Mouse (Mus musculus): ENCODE results near the gene Nadk2. TPM values are rescaled to one million over a fixed set of nuclear protein-coding genes. Genes with fewer than 3 reads are reported as not detected.

The Nadk2 gene
- polyA plus RNA-seq, 1 experiment from 2014 or later: 85.7 TPM

DNA sequence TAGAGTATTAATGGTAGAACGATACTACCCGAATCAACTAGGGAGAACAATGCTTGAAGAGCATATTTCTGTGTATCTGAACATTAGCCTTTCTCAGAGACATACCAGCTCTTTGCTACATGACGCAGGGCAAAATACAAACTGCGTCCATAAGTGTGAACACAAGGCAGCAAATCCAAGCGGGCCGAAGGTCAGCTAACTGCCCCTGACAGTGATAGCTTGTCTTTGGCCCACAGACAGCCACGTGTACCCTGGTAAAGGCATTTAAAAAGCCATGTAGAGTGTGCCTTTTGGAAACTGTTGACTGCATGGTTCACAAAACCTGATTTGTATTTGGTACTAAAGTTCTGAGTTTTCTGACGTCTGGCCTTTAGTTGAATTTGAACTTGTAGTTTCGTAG lies 11.7 kb downstream of the Nadk2 start:
- H3K27ac ChIP-seq (ENCODE audit: low read length): peak overlapping the region; percentile 58; the same call in 1 of the 2 replicates
- no peak overlapping the region for H3K4me2 ChIP-seq (ENCODE audit: low read depth, low read length)
- 80% methylated on average over 9 of the region's 9 CpGs for WGBS (ENCODE audit: insufficient replicate concordance)
- no peak for ATAC-seq (ENCODE audit: low read depth)
- no peaks in the 10 kb centered on the region for H3K9me3 ChIP-seq (replicated peaks; ENCODE audit: control insufficient read depth, low read length)
- H3K9ac ChIP-seq (ENCODE audit: low read depth, low read length): no peak overlapping the region
- H3K36me3 ChIP-seq (ENCODE audit: control insufficient read depth, insufficient read depth): peaks cover 28% of the 10 kb centered on the region
- H3K27me3 ChIP-seq (ENCODE audit: control insufficient read depth, insufficient read depth, low read depth, low read length): no peaks in the 10 kb centered on the region
- peaks cover 61% of the 10 kb centered on the region for H3K4me1 ChIP-seq (ENCODE audit: control insufficient read depth, low read depth, low read length)
- no peak overlapping the region for H3K4me3 ChIP-seq (ENCODE audit: low read depth, low read length)

DNA sequence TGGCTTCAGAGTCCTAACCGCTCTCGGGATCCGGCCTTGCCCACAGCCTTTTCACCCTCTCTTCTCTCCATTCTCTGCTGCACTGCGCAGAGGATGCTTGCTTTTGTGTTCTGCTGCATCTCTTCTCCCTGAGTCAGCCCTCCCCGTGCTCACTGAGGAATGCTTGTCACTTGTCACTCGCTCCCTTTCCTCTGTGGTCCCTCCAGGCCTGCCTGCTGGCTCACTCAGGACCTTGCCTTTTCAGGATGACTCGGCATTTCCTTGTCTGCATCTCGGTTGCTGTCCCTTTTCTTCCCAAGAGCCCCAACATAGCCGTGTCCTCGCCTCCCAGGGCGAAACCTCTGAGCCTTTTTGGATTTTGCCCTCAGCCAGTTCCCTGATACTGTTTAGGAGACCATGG lies 15.8 kb downstream of the Nadk2 start:
- Histone ChIP-seq H3K9ac (ENCODE audit: low read depth, low read length) (peak overlapping the region; percentile 42; the same call in 1 of the 2 replicates), H3K4me3 (ENCODE audit: low read depth, low read length) (no peak overlapping the region), H3K9me3 (replicated peaks; ENCODE audit: control insufficient read depth, low read length) (no peaks in the 10 kb centered on the region), H3K27ac (ENCODE audit: low read length) (peak overlapping the region; percentile 64), H3K4me1 (ENCODE audit: control insufficient read depth, low read depth, low read length) (peaks cover 32% of the 10 kb centered on the region), H3K36me3 (ENCODE audit: control insufficient read depth, insufficient read depth) (peaks cover 57% of the 10 kb centered on the region), H3K4me2 (ENCODE audit: low read depth, low read length) (no peak overlapping the region), H3K27me3 (ENCODE audit: control insufficient read depth, insufficient read depth, low read depth, low read length) (no peaks in the 10 kb centered on the region)
- peak; percentile 81 for ATAC-seq (ENCODE audit: low read depth)
- WGBS (ENCODE audit: insufficient replicate concordance): 55% methylated on average over 11 of the region's 11 CpGs

- Histone ChIP-seq H3K4me2 (ENCODE audit: low read depth, low read length) (no peak overlapping the region), H3K4me3 (ENCODE audit: low read depth, low read length) (no peak overlapping the region), H3K9ac (ENCODE audit: low read depth, low read length) (no peak overlapping the region), H3K4me1 (ENCODE audit: control insufficient read depth, low read depth, low read length) (peaks cover 29% of the 10 kb centered on the region), H3K27me3 (ENCODE audit: control insufficient read depth, insufficient read depth, low read depth, low read length) (no peaks in the 10 kb centered on the region), H3K9me3 (replicated peaks; ENCODE audit: control insufficient read depth, low read length) (no peaks in the 10 kb centered on the region), H3K27ac (ENCODE audit: low read length) (peak overlapping the region; percentile 64), H3K36me3 (ENCODE audit: control insufficient read depth, insufficient read depth) (peaks cover 58% of the 10 kb centered on the region)
- WGBS (ENCODE audit: insufficient replicate concordance): 81% methylated on average over 5 of the region's 5 CpGs
- no peak for ATAC-seq (ENCODE audit: low read depth)
Measured at GRCm38 (mm10) chr15:9087421-9087820, 16.4 kb downstream of the Nadk2 start.

GRCm38 (mm10) chr15:9087895-9088682 lies 17.0 kb downstream of the Nadk2 start:
- WGBS (ENCODE audit: insufficient replicate concordance): 85% methylated on average over 17 of the region's 17 CpGs
- Histone ChIP-seq H3K4me1 (ENCODE audit: control insufficient read depth, low read depth, low read length) (peaks cover 25% of the 10 kb centered on the region), H3K36me3 (ENCODE audit: control insufficient read depth, insufficient read depth) (peaks cover 65% of the 10 kb centered on the region), H3K4me3 (ENCODE audit: low read depth, low read length) (no peak overlapping the region), H3K9me3 (replicated peaks; ENCODE audit: control insufficient read depth, low read length) (no peaks in the 10 kb centered on the region), H3K4me2 (ENCODE audit: low read depth, low read length) (no peak overlapping the region), H3K27ac (ENCODE audit: low read length) (no peak overlapping the region), H3K9ac (ENCODE audit: low read depth, low read length) (no peak overlapping the region), H3K27me3 (ENCODE audit: control insufficient read depth, insufficient read depth, low read depth, low read length) (no peaks in the 10 kb centered on the region)
- ATAC-seq (ENCODE audit: low read depth): no peak

DNA sequence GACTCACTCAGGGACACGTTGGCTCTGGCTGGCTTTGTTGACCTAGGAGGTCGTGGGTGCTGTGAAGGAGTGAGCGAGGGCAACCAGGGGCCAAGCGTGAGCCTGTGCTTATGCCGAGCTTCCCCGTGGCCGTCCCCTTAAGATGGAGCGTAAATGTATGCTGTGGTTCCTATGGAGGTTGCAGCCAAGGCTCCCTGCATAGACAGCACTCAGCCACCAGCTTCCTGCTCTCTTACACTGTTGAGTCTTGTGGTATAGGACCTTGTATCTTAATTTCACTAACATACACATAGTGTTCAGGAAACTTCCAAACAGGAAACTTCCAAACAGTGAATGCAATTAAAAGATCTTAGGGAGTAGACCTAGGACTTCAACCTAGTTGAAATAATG lies 17.6 kb downstream of the Nadk2 start:
- H3K4me2 ChIP-seq (ENCODE audit: low read depth, low read length): no peak overlapping the region
- 83% methylated on average over 8 of the region's 8 CpGs for WGBS (ENCODE audit: insufficient replicate concordance)
- no peak overlapping the region for H3K27ac ChIP-seq (ENCODE audit: low read length)
- peaks cover 29% of the 10 kb centered on the region for H3K4me1 ChIP-seq (ENCODE audit: control insufficient read depth, low read depth, low read length)
- no peaks in the 10 kb centered on the region for H3K27me3 ChIP-seq (ENCODE audit: control insufficient read depth, insufficient read depth, low read depth, low read length)
- H3K9me3 ChIP-seq (replicated peaks; ENCODE audit: control insufficient read depth, low read length): no peaks in the 10 kb centered on the region
- peaks cover 67% of the 10 kb centered on the region for H3K36me3 ChIP-seq (ENCODE audit: control insufficient read depth, insufficient read depth)
- no peak overlapping the region for H3K4me3 ChIP-seq (ENCODE audit: low read depth, low read length)
- H3K9ac ChIP-seq (ENCODE audit: low read depth, low read length): no peak overlapping the region
- ATAC-seq (ENCODE audit: low read depth): no peak

DNA sequence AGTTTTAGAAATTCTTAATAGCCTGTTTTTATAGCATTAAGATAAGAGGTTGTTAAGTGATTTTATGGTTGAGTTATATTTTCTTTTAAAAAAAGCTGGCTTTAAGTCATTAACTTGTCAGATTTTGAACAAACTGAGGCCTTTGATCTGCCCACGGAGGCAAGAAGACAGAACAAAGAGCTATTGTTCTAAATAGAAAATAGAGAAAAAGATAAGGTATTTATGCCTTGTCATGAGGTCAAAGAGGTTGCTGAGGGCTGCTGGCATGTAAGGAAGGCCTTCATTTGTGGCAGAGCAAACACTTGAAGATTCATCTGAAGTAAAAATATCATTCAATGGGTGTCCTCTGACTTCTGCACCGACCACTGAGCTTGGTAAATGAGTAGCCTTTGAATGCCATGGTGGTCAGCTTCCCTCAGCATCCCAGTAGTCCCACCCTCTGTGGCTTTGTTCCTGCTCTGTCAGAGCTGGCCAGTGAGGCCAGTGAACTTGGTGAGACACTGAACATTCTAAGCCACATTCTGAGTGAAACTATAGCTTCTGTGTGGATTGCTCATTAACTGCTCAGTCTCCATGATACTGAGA lies 18.2 kb downstream of the Nadk2 start:
- ATAC-seq (ENCODE audit: low read depth): no peak
- H3K9me3 ChIP-seq (replicated peaks; ENCODE audit: control insufficient read depth, low read length): no peaks in the 10 kb centered on the region
- H3K4me1 ChIP-seq (ENCODE audit: control insufficient read depth, low read depth, low read length): peaks cover 35% of the 10 kb centered on the region

DNA sequence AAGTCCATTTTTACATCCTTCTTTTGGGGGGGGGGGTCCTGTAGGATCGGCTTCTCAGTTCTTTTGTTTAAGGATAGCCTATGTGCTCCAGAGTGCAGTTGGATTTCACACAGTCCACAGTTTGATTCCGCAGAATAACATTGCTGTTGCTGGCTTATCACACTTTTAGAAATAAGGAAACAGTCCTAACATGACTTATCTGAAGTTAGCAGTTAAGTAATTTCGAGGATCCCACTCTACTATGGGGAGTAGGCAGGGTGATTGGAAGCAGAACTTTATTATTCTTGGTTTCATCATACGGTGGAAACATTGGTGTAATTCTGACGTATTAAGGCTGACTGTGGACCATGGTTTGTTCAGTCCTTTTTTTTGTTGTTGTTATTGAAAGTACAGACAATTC lies 19.6 kb downstream of the Nadk2 start:
- H3K27ac ChIP-seq (ENCODE audit: low read length): no peak overlapping the region
- H3K36me3 ChIP-seq (ENCODE audit: control insufficient read depth, insufficient read depth): peaks cover 67% of the 10 kb centered on the region
- peaks cover 38% of the 10 kb centered on the region for H3K4me1 ChIP-seq (ENCODE audit: control insufficient read depth, low read depth, low read length)
- no peaks in the 10 kb centered on the region for H3K9me3 ChIP-seq (replicated peaks; ENCODE audit: control insufficient read depth, low read length)
- WGBS (ENCODE audit: insufficient replicate concordance): 56% methylated on average over 5 of the region's 5 CpGs
- ATAC-seq (ENCODE audit: low read depth): no peak
- H3K4me2 ChIP-seq (ENCODE audit: low read depth, low read length): no peak overlapping the region
- H3K27me3 ChIP-seq (ENCODE audit: control insufficient read depth, insufficient read depth, low read depth, low read length): no peaks in the 10 kb centered on the region
- no peak overlapping the region for H3K4me3 ChIP-seq (ENCODE audit: low read depth, low read length)
- no peak overlapping the region for H3K9ac ChIP-seq (ENCODE audit: low read depth, low read length)

More for the DNA sequence above, 18.2 kb downstream of the Nadk2 start:
- no peak overlapping the region for H3K4me2 ChIP-seq (ENCODE audit: low read depth, low read length)
- peaks cover 66% of the 10 kb centered on the region for H3K36me3 ChIP-seq (ENCODE audit: control insufficient read depth, insufficient read depth)
- 57% methylated on average over 2 of the region's 2 CpGs for WGBS (ENCODE audit: insufficient replicate concordance)
- no peaks in the 10 kb centered on the region for H3K27me3 ChIP-seq (ENCODE audit: control insufficient read depth, insufficient read depth, low read depth, low read length)
- 0 out of 2 replicates have a peak overlapping the region, but pooled peaks have one; percentile 2 for H3K27ac ChIP-seq (ENCODE audit: low read length)
- no peak overlapping the region for H3K4me3 ChIP-seq (ENCODE audit: low read depth, low read length)
- no peak overlapping the region for H3K9ac ChIP-seq (ENCODE audit: low read depth, low read length)

GRCm38 (mm10) chr15:9093598-9094365 lies 22.7 kb downstream of the Nadk2 start:
- Histone ChIP-seq H3K9me3 (replicated peaks; ENCODE audit: control insufficient read depth, low read length) (no peaks in the 10 kb centered on the region), H3K9ac (ENCODE audit: low read depth, low read length) (no peak overlapping the region), H3K4me1 (ENCODE audit: control insufficient read depth, low read depth, low read length) (peaks cover 19% of the 10 kb centered on the region), H3K27me3 (ENCODE audit: control insufficient read depth, insufficient read depth, low read depth, low read length) (no peaks in the 10 kb centered on the region), H3K36me3 (ENCODE audit: control insufficient read depth, insufficient read depth) (peaks cover 69% of the 10 kb centered on the region), H3K4me2 (ENCODE audit: low read depth, low read length) (peak overlapping the region; percentile 41), H3K27ac (ENCODE audit: low read length) (peak overlapping the region; percentile 3), H3K4me3 (ENCODE audit: low read depth, low read length) (peak overlapping the region; percentile 20; the same call in 1 of the 2 replicates)
- peak; percentile 33 for ATAC-seq (ENCODE audit: low read depth)
- 65% methylated on average over 11 of the region's 11 CpGs for WGBS (ENCODE audit: insufficient replicate concordance)

Data from liver, embryonic 16.5 days (tissue).